Mouse (Mus musculus): Measurements from ENCODE around the gene Htr3b.

DNA sequence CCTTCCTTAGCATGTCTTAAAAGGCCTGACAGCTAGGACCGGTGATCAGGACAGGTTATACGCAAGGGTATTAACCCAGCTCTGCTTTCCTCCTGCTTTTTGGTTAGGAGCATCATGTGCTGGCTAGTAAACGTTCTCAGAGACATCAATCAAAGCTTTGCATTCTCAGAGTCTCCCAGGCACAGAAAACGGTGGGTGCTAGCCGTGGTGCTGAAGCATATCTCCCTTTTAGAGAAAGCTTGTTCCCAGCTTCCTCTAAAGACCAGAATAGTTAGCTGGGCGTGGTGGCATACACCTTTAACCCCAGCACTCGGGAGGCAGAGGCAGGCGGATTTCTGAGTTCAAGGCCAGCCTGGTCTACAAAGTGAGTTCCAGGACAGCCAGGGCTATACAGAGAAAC lies 66.2 kb downstream of the Htr3b start:
- TF ChIP-seq CTCF (IDR thresholded peaks at IDR 0.05; ENCODE audit: control insufficient read depth, insufficient read depth, insufficient replicate concordance, low read depth, low read length) (no peak), POLR2A (IDR thresholded peaks at IDR 0.05; ENCODE audit: control insufficient read depth, low read depth, low read length) (no peak)
